Mouse (Mus musculus): Measurements from ENCODE around the gene Klf1. TPM values are rescaled to one million over a fixed set of nuclear protein-coding genes. Genes with fewer than 3 reads are reported as not detected.
A peak's percentile ranks its signal among the peaks of the same experiment; 100 is the strongest.

Gene Klf1
- total and polyA plus RNA-seq, 3 experiments: 0.20 to 0.38 (median 0.24) TPM

GRCm38 (mm10) chr8:84856864-84857441 is 44.8 kb upstream of the Klf1 start, which contains the start of gene Farsa:
TSS of gene Farsa (plus strand) at chr8:84856989.
- Histone ChIP-seq H3K27ac (ENCODE audit: insufficient read depth, low read depth) (peak within 1 kb of the TSS; percentile 46; the same call in 1 of the 2 replicates), H3K79me2 (replicated peaks; ENCODE audit: control insufficient read depth, extremely low read depth, insufficient read depth, poor library complexity, severe bottlenecking) (peaks cover 33% of the 10 kb centered on the region), H3K4me2 (ENCODE audit: insufficient read depth, low read depth, poor library complexity, severe bottlenecking) (peak within 1 kb of the TSS; percentile 88), H3K9ac (ENCODE audit: insufficient read depth, low read depth) (peak within 1 kb of the TSS; percentile 82), H3K4me3 (replicated peaks in 1 of 3; ENCODE audit: low read depth in 2 of 3, low read length in 2 of 3, poor library complexity in 1 of 3) (peak within 1 kb of the TSS; percentile 91 to 99 (median 95)), H3K36me3 (replicated peaks in 1 of 2; ENCODE audit: control insufficient read depth in 1 of 2, insufficient read depth in 1 of 2, low read length in 1 of 2) (peaks cover 23 to 35% of the 10 kb centered on the region in 2 experiments), H3K4me1 (ENCODE audit: control insufficient read depth in 1 of 2, insufficient read depth in 2 of 2) (peaks cover 9 to 17% of the 10 kb centered on the region in 2 experiments), H3K27me3 (replicated peaks) (no peaks in the 10 kb centered on the region), H3K9me3 (replicated peaks; ENCODE audit: low read length) (no peaks in the 10 kb centered on the region)
- TF ChIP-seq TCF12 (IDR thresholded peaks at IDR 0.05; ENCODE audit: low read depth, low read length) (peak; percentile 90), KAT2A (IDR thresholded peaks at IDR 0.05; ENCODE audit: insufficient replicate concordance, low read length) (peak; percentile 97), RAD21 (IDR thresholded peaks at IDR 0.05; ENCODE audit: low read depth, low read length) (no peak), MAX (IDR thresholded peaks at IDR 0.05; ENCODE audit: low read length) (peak; percentile 84), MXI1 (IDR thresholded peaks at IDR 0.05; ENCODE audit: low read depth, low read length) (peak; percentile 93), IRF4 (IDR thresholded peaks at IDR 0.05; ENCODE audit: low read depth, low read length) (peak; percentile 59; the same call in 1 of the 2 replicates), USF1 (IDR thresholded peaks at IDR 0.05; ENCODE audit: low read depth, low read length) (no peak), RCOR1 (conservative IDR thresholded peaks at IDR 0.05; ENCODE audit: low read depth, low read length) (peak; percentile 99), POLR2A (IDR thresholded peaks at IDR 0.05; ENCODE audit: low read depth, low read length) (peak; percentile 98), GABPA (IDR thresholded peaks at IDR 0.05; ENCODE audit: insufficient replicate concordance, low read depth, low read length) (peak; percentile 51; the same call in 1 of the 2 replicates), SIN3A (IDR thresholded peaks at IDR 0.05; ENCODE audit: low read length) (peak; percentile 66), EP300 (IDR thresholded peaks at IDR 0.05; ENCODE audit: low read length) (no peak), HCFC1 (IDR thresholded peaks at IDR 0.05; ENCODE audit: low read depth, low read length) (peak; percentile 98), MYC (IDR thresholded peaks at IDR 0.05; ENCODE audit: low read depth, low read length) (peak; percentile 91), ZNF384 (IDR thresholded peaks at IDR 0.05; ENCODE audit: low read depth, low read length) (no peak), ELF1 (IDR thresholded peaks at IDR 0.05; ENCODE audit: low read depth, low read length) (peak; percentile 90), TBP (conservative IDR thresholded peaks at IDR 0.05; ENCODE audit: low read depth, low read length) (peak; percentile 84), NELFE (IDR thresholded peaks at IDR 0.05; ENCODE audit: low read depth, low read length) (peak; percentile 96), USF2 (conservative IDR thresholded peaks at IDR 0.05; ENCODE audit: low read depth, low read length) (no peak; the same call in 1 of the 2 replicates), E2F4 (IDR thresholded peaks at IDR 0.05; ENCODE audit: insufficient replicate concordance, low read depth, low read length) (no peak), ZMIZ1 (IDR thresholded peaks at IDR 0.05; ENCODE audit: low read depth, low read length) (peak; percentile 92), CTCF (conservative IDR thresholded peaks at IDR 0.05 in 1 of 2, IDR thresholded peaks at IDR 0.05 in 1 of 2; ENCODE audit: low read depth in 2 of 2, low read length in 2 of 2) (no peak), MAZ (IDR thresholded peaks at IDR 0.05; ENCODE audit: low read depth, low read length) (no peak), MEF2A (IDR thresholded peaks at IDR 0.05; ENCODE audit: borderline replicate concordance, low read depth, low read length) (peak; percentile 35; the same call in 1 of the 2 replicates), SMC3 (IDR thresholded peaks at IDR 0.05; ENCODE audit: low read depth, low read length) (no peak), ETS1 (conservative IDR thresholded peaks at IDR 0.05; ENCODE audit: low read depth, low read length) (no peak), CHD2 (IDR thresholded peaks at IDR 0.05; ENCODE audit: low read length) (peak; percentile 16; the same call in 1 of the 2 replicates), UBTF (IDR thresholded peaks at IDR 0.05; ENCODE audit: low read depth, low read length) (no peak), BHLHE40 (IDR thresholded peaks at IDR 0.05; ENCODE audit: low read depth, low read length) (peak; percentile 66), PAX5 (IDR thresholded peaks at IDR 0.05; ENCODE audit: low read length) (no peak), ZKSCAN1 (IDR thresholded peaks at IDR 0.05; ENCODE audit: borderline replicate concordance, low read depth, low read length) (no peak), POLR2AphosphoS2 (IDR thresholded peaks at IDR 0.05; ENCODE audit: low read depth, low read length) (peak; percentile 75; the same call in 1 of the 2 replicates), ZC3H11A (IDR thresholded peaks at IDR 0.05; ENCODE audit: low read depth, low read length) (no peak), NRF1 (IDR thresholded peaks at IDR 0.05; ENCODE audit: low read depth, low read length) (peak; percentile 91)
- peak; percentile 94 for DNase-seq (ENCODE audit: extremely low read depth)
- dilution Hi-C loops (cut with MboI; ENCODE audit: extremely low pct_ligation_motif_present, extremely low pct_unique_long_range_greater_than_20kb, low sequenced_read_pairs): no loop called here
- in situ Hi-C loops (cut with MboI; ENCODE audit: low pct_ligation_motif_present, low pct_unique_long_range_greater_than_20kb, low sequenced_read_pairs): no loop called here
